Mouse (Mus musculus): ENCODE measurements around the gene Grhl3.

The Grhl3 gene

GRCm38 (mm10) chr4:135531771-135532613, 41.4 kb downstream of the Grhl3 start:
- 58% methylated on average over 9 of the region's 9 CpGs for WGBS

DNA sequence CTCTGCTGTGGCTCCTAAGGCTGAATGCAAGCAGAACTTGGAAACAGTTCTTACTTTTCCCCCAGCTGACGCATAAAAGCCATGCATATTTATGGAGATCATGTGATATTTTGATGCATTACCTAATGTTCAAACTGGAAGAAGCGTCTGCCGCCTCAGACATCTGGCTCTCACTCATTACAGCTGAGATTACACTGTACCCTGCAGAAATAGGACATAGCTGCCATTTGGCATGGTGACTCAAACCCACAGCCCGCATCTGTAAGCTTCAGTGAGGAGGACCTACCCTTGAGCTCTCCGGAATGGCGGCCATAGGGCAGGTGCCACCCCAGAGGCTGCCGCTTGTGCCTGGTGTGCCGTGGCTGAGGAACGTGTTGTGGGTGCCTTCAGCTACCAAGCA, 42.2 kb downstream of the Grhl3 start:
- 49% methylated on average over 9 of the region's 9 CpGs for WGBS

- 65% methylated on average over 2 of the region's 2 CpGs for WGBS
Measured at GRCm38 (mm10) chr4:135530270-135530669, 43.2 kb downstream of the Grhl3 start.

- 38% methylated on average over 14 of the region's 14 CpGs for WGBS
Measured at GRCm38 (mm10) chr4:135526039-135526710, 47.3 kb downstream of the Grhl3 start.

GRCm38 (mm10) chr4:135525057-135525456, 48.4 kb downstream of the Grhl3 start:
- WGBS = 68% methylated on average over 12 of the region's 12 CpGs

- WGBS = 26% methylated on average over 6 of the region's 7 CpGs
Measured at GRCm38 (mm10) chr4:135523939-135524338, 49.5 kb downstream of the Grhl3 start.

GRCm38 (mm10) chr4:135520421-135520820, 53.0 kb downstream of the Grhl3 start:
- 85% methylated on average over 9 of the region's 9 CpGs for WGBS

GRCm38 (mm10) chr4:135518135-135518534, 55.3 kb downstream of the Grhl3 start:
- WGBS = 85% methylated on average over 12 of the region's 12 CpGs

GRCm38 (mm10) chr4:135516351-135517316, 56.8 kb downstream of the Grhl3 start:
- 71% methylated on average over 15 of the region's 15 CpGs for WGBS

- WGBS = 85% methylated on average over 14 of the region's 14 CpGs
Measured at GRCm38 (mm10) chr4:135514925-135515324, 58.5 kb downstream of the Grhl3 start.

DNA sequence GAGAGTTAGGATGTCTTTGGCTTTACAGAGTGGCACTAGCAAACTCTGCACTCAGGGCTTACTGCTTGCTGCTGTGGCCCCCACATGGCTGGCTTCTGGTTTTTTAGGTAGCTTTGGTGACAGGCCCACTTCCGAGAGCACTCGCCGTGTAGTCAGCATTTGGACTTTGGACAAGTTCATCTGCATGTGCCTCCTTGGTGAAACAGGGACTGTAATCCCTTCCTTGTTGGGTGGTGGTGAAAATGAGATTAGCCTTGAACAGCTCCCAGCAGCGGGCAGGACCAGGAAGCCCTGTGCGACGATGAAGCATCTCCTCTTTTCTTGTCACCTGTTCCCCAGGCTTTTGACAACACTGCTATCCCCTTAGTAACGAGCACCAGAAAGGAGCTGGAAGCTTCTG, 59.6 kb downstream of the Grhl3 start:
- 89% methylated on average over 7 of the region's 7 CpGs for WGBS

DNA sequence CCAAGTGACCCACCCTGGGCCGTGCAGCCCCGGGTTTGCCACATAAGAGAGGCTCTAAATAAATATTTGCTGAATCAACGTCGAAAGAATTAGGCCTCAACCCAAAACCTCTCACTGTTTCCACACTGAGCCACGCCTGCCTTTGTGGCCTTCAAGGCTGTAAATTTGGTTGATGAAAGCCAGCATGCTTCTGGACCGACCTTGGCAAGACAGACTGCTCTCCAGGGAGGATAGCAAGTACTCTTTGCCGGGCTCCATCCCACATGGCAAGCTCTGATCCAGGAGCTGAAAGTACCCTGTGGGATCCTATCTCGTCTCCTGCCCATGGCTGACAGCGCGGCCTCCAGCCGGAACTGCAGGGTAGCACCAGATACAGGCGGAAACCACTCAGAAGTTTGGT, 63.9 kb downstream of the Grhl3 start:
- WGBS = 84% methylated on average over 12 of the region's 12 CpGs

- 13% methylated on average over 13 of the region's 13 CpGs for WGBS
Measured at GRCm38 (mm10) chr4:135508419-135509039, 64.9 kb downstream of the Grhl3 start.

GRCm38 (mm10) chr4:135507547-135508350, 65.7 kb downstream of the Grhl3 start:
- 10% methylated on average over 22 of the region's 22 CpGs for WGBS

DNA sequence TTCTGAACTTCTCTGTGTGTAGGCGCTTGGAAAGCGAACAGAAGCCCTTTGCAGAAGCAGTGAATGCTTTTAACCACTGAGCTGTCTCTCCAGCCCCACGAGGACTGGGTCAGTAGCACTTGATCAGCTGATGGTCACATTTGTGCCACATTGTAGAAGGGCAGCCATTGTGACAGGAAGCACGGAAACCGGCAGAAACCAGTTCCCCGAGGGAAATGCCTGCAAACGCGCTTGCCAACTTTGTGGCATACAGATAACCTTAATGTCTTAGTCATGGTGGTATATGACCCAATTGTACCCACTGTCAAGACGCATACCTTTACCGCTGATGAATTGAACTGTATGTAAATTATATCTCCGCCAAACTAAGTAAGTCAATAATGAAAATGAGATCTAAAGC, 67.6 kb downstream of the Grhl3 start:
- WGBS = 68% methylated on average over 11 of the region's 11 CpGs

DNA sequence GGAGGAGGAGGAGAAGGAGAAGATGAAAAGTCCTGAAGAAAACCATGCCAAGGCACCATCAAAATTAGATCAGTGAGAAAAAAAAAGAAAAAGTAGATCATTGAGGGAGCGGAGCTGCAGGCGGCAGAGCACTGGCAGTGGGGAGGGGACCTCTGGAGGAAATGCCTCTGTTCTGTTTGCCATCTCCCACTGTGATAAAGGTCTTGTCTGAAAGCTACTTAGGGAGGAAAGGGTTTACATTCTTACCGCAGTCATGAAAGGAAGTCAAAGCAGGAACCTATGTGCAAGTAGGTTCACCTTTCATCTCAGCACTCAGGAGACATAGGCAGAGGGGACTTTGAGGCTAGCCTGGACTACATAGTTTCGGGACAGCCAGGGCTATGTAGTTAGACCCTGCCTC, 71.8 kb downstream of the Grhl3 start:
- 63% methylated on average over 4 of the region's 4 CpGs for WGBS

DNA sequence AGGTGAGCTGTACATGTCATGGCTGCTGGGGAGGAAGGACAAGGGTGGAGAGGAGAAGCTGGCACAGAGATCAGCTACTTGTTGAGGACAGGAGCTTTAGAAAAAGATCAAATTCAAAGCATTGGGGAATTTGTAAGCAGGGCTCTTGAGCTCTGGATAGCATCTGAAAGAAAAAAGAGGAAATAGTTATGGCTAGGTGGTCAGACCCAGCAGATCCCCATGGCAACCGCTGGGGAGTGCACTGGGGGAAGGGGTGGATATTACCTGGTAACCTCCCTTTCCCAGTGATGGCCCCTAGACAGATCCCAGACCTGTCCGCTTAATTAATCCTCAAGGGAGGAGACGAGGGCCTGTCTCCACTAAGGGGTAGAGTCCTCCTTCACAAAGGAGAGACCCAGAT, 73.6 kb downstream of the Grhl3 start:
- WGBS = 82% methylated on average over 3 of the region's 3 CpGs

DNA sequence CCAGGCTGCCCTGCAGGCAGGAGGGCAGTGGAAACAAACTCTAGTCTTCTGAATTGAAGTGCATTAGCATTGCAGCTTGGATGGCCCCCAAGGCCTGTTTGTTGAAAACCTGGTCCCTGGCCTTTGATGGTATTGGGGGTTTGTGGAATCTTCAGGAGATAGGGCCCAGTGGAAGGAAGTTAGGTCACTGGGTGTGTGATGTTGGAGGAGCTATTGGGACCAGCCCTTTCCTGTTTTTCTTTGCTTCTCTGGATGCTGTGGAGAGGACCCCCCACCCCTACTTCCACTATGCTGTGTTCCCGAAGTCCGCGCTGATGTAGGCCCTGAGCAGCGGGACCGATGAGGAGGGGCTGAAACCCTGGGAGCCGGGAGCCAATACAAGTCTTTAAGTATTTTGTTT, 75.3 kb downstream of the Grhl3 start:
- WGBS = 85% methylated on average over 6 of the region's 6 CpGs

DNA sequence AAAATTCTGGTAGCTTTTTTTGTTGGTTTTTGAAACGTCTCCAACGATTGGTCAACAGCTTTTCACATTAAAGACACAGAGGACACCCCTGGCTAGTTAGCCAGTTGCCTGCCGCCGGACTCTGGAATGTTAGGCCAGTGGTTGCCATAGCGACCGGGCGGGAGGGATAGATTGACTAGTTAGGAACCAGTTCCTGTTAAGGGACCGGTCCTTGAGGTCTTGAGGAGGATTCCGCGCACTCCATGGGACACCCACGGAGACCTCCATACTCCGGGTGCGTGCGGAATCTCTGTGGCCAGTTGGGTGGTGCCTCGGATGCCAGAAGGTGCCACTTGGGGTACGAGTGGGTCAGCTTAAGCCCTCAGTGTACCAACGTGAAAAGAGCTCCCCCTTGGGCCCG, 77.6 kb downstream of the Grhl3 start:
- WGBS = 34% methylated on average over 18 of the region's 18 CpGs

GRCm38 (mm10) chr4:135495397-135495791, 78.0 kb downstream of the Grhl3 start:
- WGBS = 13% methylated on average over 9 of the region's 9 CpGs

All from cerebral cortex, adult 2 months (tissue).